Mouse (Mus musculus): ENCODE data around the gene 4930558C23Rik.
A peak's percentile ranks its signal among the peaks of the same experiment; 100 is the strongest.
"Not testable (repeated sequence)": the region's sequence is repeated elsewhere in the genome, so short reads cannot be mapped to it uniquely, and the experiment has no call there.

Gene 4930558C23Rik

GRCm38 (mm10) chr3:95402741-95403140 lies at the start of gene 4930558C23Rik:
4930558C23Rik (minus strand) TSS chr3:95402841.
- DNase-seq (ENCODE audit: low read depth in 1 of 2, low spot score in 2 of 2) = no peak

- no peak for DNase-seq (ENCODE audit: low read depth in 1 of 2, low spot score in 2 of 2)
These were observed 48.3 kb upstream of the 4930558C23Rik start for GRCm38 (mm10) chr3:95450915-95451314.

- DNase-seq (ENCODE audit: low read depth in 1 of 2, low spot score in 2 of 2) = peak in 1 of 2 experiments; percentile 24
These were observed 47.8 kb upstream of the 4930558C23Rik start for GRCm38 (mm10) chr3:95450408-95450807.

- no peak for DNase-seq (ENCODE audit: low read depth in 1 of 2, low spot score in 2 of 2)
These were observed 42.7 kb upstream of the 4930558C23Rik start for GRCm38 (mm10) chr3:95445311-95445710.

- DNase-seq (ENCODE audit: low read depth in 1 of 2, low spot score in 2 of 2) = no peak
These were observed 39.9 kb upstream of the 4930558C23Rik start for GRCm38 (mm10) chr3:95442406-95443117.

GRCm38 (mm10) chr3:95439670-95440069 lies 37.0 kb upstream of the 4930558C23Rik start:
- no peak for DNase-seq (ENCODE audit: low read depth in 1 of 2, low spot score in 2 of 2)

- not testable (repeated sequence) for DNase-seq (ENCODE audit: low read depth in 1 of 2, low spot score in 2 of 2)
These were observed 36.0 kb upstream of the 4930558C23Rik start for GRCm38 (mm10) chr3:95438636-95439035.

- no peak for DNase-seq (ENCODE audit: low read depth in 1 of 2, low spot score in 2 of 2)
These were observed 32.9 kb upstream of the 4930558C23Rik start for GRCm38 (mm10) chr3:95435561-95435960.

- no peak for DNase-seq (ENCODE audit: low read depth in 1 of 2, low spot score in 2 of 2)
These were observed 32.3 kb upstream of the 4930558C23Rik start for GRCm38 (mm10) chr3:95434983-95435370.

GRCm38 (mm10) chr3:95434136-95434982 lies 31.7 kb upstream of the 4930558C23Rik start, which contains the start of gene Arnt:
Arnt (plus strand) TSS chr3:95434388.
- DNase-seq (ENCODE audit: low read depth in 1 of 2, low spot score in 2 of 2) = peak; percentile 85 to 90

- DNase-seq (ENCODE audit: low read depth in 1 of 2, low spot score in 2 of 2) = no peak
These were observed 30.8 kb upstream of the 4930558C23Rik start for GRCm38 (mm10) chr3:95433301-95433915.

- DNase-seq (ENCODE audit: low read depth in 1 of 2, low spot score in 2 of 2) = not testable (repeated sequence)
These were observed 25.8 kb upstream of the 4930558C23Rik start for GRCm38 (mm10) chr3:95428423-95428822.

- not testable (repeated sequence) for DNase-seq (ENCODE audit: low read depth in 1 of 2, low spot score in 2 of 2)
These were observed 25.2 kb upstream of the 4930558C23Rik start for GRCm38 (mm10) chr3:95427891-95428238.

- not testable (repeated sequence) for DNase-seq (ENCODE audit: low read depth in 1 of 2, low spot score in 2 of 2)
These were observed 24.7 kb upstream of the 4930558C23Rik start for GRCm38 (mm10) chr3:95427117-95427890.

- DNase-seq (ENCODE audit: low read depth in 1 of 2, low spot score in 2 of 2) = not testable (repeated sequence)
These were observed 23.8 kb upstream of the 4930558C23Rik start for GRCm38 (mm10) chr3:95426476-95426875.

- DNase-seq (ENCODE audit: low read depth in 1 of 2, low spot score in 2 of 2) = no peak
These were observed 15.2 kb upstream of the 4930558C23Rik start for GRCm38 (mm10) chr3:95417866-95418265.

GRCm38 (mm10) chr3:95412268-95412667 lies 9.6 kb upstream of the 4930558C23Rik start:
- no peak for DNase-seq (ENCODE audit: low read depth in 1 of 2, low spot score in 2 of 2)

GRCm38 (mm10) chr3:95408852-95409251 lies 6.2 kb upstream of the 4930558C23Rik start:
- DNase-seq (ENCODE audit: low read depth in 1 of 2, low spot score in 2 of 2) = no peak

GRCm38 (mm10) chr3:95407728-95408127 lies 5.1 kb upstream of the 4930558C23Rik start:
- no peak for DNase-seq (ENCODE audit: low read depth in 1 of 2, low spot score in 2 of 2)

- DNase-seq (ENCODE audit: low read depth in 1 of 2, low spot score in 2 of 2) = no peak
These were observed 8.3 kb downstream of the 4930558C23Rik start for GRCm38 (mm10) chr3:95394385-95394784.
